Mouse (Mus musculus) MEL (cell line): ENCODE data around the gene Prkce.

Source experiments
- BHLHE40 ChIP-seq: IDR thresholded peaks from 2 replicates; pipeline ENCODE4 v1.6.1; 2012; ENCODE audit warnings: low read depth, mild to moderate bottlenecking, inconsistent platforms, low read length, improper control_type of control experiment, borderline replicate concordance
- CTCF ChIP-seq, 3 experiments: IDR thresholded peaks in 2 of 3; conservative IDR thresholded peaks in 1 of 3; 2 replicates each; pipeline ENCODE4 v1.5.1; 2011 to 2012; ENCODE audit warnings: low read length in 3 of 3, low read depth in 2 of 3, mild to moderate bottlenecking in 2 of 3, improper control_type of control experiment in 1 of 3, inconsistent platforms in 1 of 3, mixed read lengths in 1 of 3, moderate library complexity in 1 of 3; ENCODE audit not compliant: control insufficient read depth in 1 of 3, insufficient read depth in 1 of 3, poor library complexity in 1 of 3, severe bottlenecking in 1 of 3
- EP300 ChIP-seq, 2 experiments: IDR thresholded peaks; 2 replicates each; pipeline ENCODE4 v1.6.1; 2011; ENCODE audit warnings: improper control_type of control experiment in 2 of 2, low read length in 2 of 2, low read depth in 1 of 2, mild to moderate bottlenecking in 1 of 2
- GATA1 ChIP-seq: IDR thresholded peaks from 2 replicates; pipeline ENCODE4 v1.6.1; 2011; ENCODE audit warnings: low read depth, low read length, improper control_type of control experiment
- HCFC1 ChIP-seq: IDR thresholded peaks from 2 replicates; pipeline ENCODE4 v1.6.1; 2012; ENCODE audit warnings: low read depth, mild to moderate bottlenecking, inconsistent platforms, low read length, improper control_type of control experiment, moderate library complexity
- KAT2A ChIP-seq: conservative IDR thresholded peaks from 2 replicates; pipeline ENCODE4 v1.6.1; 2012; ENCODE audit warnings: low read depth, low read length, improper control_type of control experiment, inconsistent platforms
- MAX ChIP-seq: IDR thresholded peaks from 2 replicates; pipeline ENCODE4 v1.6.1; 2011; ENCODE audit warnings: low read length, improper control_type of control experiment
- POLR2A ChIP-seq, 2 experiments: IDR thresholded peaks; 2 replicates each; pipeline ENCODE4 v1.6.1; 2011 to 2012; ENCODE audit warnings: low read length in 2 of 2, mild to moderate bottlenecking in 2 of 2, control low read depth in 1 of 2, improper control_type of control experiment in 1 of 2, low read depth in 1 of 2, moderate library complexity in 1 of 2; ENCODE audit not compliant: control insufficient read depth in 1 of 2, insufficient read depth in 1 of 2, poor library complexity in 1 of 2
- POLR2AphosphoS2 ChIP-seq: IDR thresholded peaks from 2 replicates; pipeline ENCODE4 v1.6.1; 2011; ENCODE audit warnings: low read length, improper control_type of control experiment
- USF1 ChIP-seq: IDR thresholded peaks from 2 replicates; pipeline ENCODE4 v1.6.1; 2014; ENCODE audit warnings: low read depth, mild to moderate bottlenecking, inconsistent platforms, low read length, improper control_type of control experiment, moderate library complexity
- USF2 ChIP-seq, 2 experiments: IDR thresholded peaks; 2 replicates each; pipeline ENCODE4 v1.6.1; 2011 to 2012; ENCODE audit warnings: improper control_type of control experiment in 2 of 2, low read length in 2 of 2, borderline replicate concordance in 1 of 2, inconsistent platforms in 1 of 2, low read depth in 1 of 2, mild to moderate bottlenecking in 1 of 2; ENCODE audit not compliant: insufficient read depth in 1 of 2

DNA sequence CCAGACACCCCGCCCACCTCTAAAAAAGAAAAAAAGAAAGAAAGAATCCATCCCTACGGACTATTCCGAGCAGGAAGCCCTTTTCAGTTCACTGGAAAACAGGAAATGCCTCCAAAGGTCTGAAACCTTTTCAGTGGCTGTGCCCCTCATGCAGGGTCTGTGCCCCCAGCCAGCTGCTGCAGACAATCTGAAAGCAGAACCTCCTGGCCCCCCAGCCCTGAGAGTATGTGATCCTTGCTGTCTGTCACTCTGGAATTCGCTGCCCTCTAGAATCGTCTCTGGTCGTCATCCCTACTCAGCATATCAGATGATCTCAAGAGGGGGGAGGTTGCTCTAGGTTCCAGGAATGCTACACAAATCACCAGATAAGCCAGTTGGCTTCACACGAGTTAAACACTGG, 503.1 kb downstream of the Prkce start:
- TF ChIP-seq CTCF (IDR thresholded peaks at IDR 0.05 in 2 of 3, conservative IDR thresholded peaks at IDR 0.05 in 1 of 3; ENCODE audit: control insufficient read depth in 1 of 3, insufficient read depth in 1 of 3, low read depth in 2 of 3, low read length in 3 of 3, poor library complexity in 1 of 3, severe bottlenecking in 1 of 3) (no peak), BHLHE40 (no peak), GATA1 (no peak), POLR2A (IDR thresholded peaks at IDR 0.05; ENCODE audit: control insufficient read depth in 1 of 2, insufficient read depth in 1 of 2, low read depth in 1 of 2, low read length in 2 of 2, poor library complexity in 1 of 2) (no peak), USF2 (IDR thresholded peaks at IDR 0.05; ENCODE audit: borderline replicate concordance in 1 of 2, insufficient read depth in 1 of 2, low read depth in 1 of 2, low read length in 2 of 2) (no peak), EP300 (IDR thresholded peaks at IDR 0.05; ENCODE audit: low read depth in 1 of 2, low read length in 2 of 2) (no peak), POLR2AphosphoS2 (no peak), KAT2A (no peak), USF1 (no peak), HCFC1 (no peak), MAX (no peak)
